Mouse (Mus musculus): ENCODE results near the gene Arsb.

DNA sequence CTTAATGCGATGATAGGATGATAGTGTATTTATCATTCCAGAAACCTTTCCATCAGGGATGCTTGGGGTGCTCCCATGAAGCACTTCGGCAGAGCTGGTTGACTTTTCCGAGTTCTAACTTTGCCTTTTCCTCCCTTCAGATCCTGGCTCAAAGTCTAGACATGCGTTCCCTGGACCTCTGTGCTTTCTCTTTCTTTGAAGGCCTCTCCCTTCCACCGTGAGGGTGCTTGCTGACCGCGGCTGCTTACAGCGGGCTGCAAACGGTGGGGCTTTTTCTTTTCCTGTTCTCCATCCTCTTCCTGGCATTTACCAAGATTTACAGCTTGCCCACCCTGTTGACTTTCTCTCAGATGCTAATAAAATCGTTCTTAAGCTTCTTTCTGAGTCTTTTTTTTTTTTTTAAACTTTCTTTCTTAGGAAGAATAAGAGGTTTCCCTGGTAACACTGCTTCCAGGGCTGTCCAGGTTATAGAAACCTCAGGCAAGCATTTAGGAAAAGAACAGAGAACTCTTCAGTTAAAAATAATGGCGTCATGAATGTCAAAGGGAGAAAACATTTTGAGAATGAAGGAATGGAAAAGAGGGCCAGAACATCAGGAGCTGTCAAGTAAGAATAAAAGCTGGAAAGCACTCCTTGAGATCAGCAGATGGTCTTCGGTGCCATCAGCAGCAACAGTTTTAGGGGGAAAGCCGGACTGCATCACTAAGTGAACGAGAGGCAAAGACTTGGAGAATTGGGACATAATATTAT is 13.1 kb upstream of the Arsb start:
- TF ChIP-seq POLR2A (IDR thresholded peaks at IDR 0.05; ENCODE audit: borderline replicate concordance, low read depth, low read length) (no peak), CTCF (IDR thresholded peaks at IDR 0.05; ENCODE audit: low read depth, low read length) (no peak)
